Mouse (Mus musculus): Measurements from ENCODE around the gene Ipo11. TPM values are rescaled to one million over a fixed set of nuclear protein-coding genes. Genes with fewer than 3 reads are reported as not detected.

Gene Ipo11
- polyA plus RNA-seq, 1 experiment from 2014 or later, result 61.5 TPM

- H3K27ac ChIP-seq (ENCODE audit: low read length), result no peak overlapping the region
- no peak for ATAC-seq (replicated peaks; ENCODE audit: extremely low read depth, insufficient read depth, low FRiP score)
- H3K4me2 ChIP-seq (ENCODE audit: low read depth, low read length), result no peak overlapping the region
- H3K9me3 ChIP-seq (replicated peaks; ENCODE audit: control insufficient read depth, low read length), result no peaks in the 10 kb centered on the region
- 85% methylated on average over 4 of the region's 4 CpGs for WGBS
- H3K4me1 ChIP-seq (ENCODE audit: control insufficient read depth, insufficient read depth, low read length), result no peaks in the 10 kb centered on the region
- peaks cover 9% of the 10 kb centered on the region for H3K36me3 ChIP-seq (ENCODE audit: control insufficient read depth, insufficient read depth)
- H3K4me3 ChIP-seq (ENCODE audit: low read length), result no peak overlapping the region
- no peaks in the 10 kb centered on the region for H3K27me3 ChIP-seq (ENCODE audit: control insufficient read depth, insufficient read depth, low read length)
- H3K9ac ChIP-seq (ENCODE audit: low read length), result no peak overlapping the region
These were observed 52.5 kb downstream of the Ipo11 start for GRCm38 (mm10) chr13:106884249-106884648.

- 78% methylated on average over 1 of the region's 1 CpGs for WGBS
- Histone ChIP-seq H3K27me3 (ENCODE audit: control insufficient read depth, insufficient read depth, low read length) (no peaks in the 10 kb centered on the region), H3K4me2 (ENCODE audit: low read depth, low read length) (no peak overlapping the region), H3K4me1 (ENCODE audit: control insufficient read depth, insufficient read depth, low read length) (no peaks in the 10 kb centered on the region), H3K9me3 (replicated peaks; ENCODE audit: control insufficient read depth, low read length) (no peaks in the 10 kb centered on the region), H3K36me3 (ENCODE audit: control insufficient read depth, insufficient read depth) (peaks cover 3% of the 10 kb centered on the region), H3K4me3 (ENCODE audit: low read length) (no peak overlapping the region), H3K9ac (ENCODE audit: low read length) (no peak overlapping the region), H3K27ac (ENCODE audit: low read length) (no peak overlapping the region)
- ATAC-seq (replicated peaks; ENCODE audit: extremely low read depth, insufficient read depth, low FRiP score), result no peak
These were observed 60.5 kb downstream of the Ipo11 start for GRCm38 (mm10) chr13:106876278-106876677.

DNA sequence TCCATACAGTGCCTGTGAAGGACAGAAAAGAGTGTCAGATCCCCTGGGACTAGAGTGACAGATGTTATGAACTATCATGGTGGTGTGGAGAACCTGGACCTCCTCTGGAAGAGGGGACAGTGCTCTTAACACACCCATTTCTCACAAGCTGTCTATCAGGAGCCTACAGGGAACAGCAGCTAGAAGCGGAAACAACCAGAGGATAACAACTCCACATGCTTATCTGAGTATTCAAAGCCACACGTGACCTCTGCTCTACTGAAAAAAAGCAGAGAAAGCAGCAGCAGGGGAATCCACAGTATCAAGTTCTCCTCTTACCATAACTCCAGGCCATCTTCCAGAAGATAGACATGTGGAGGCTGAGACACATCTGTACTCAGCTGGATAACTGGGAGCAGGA is 71.2 kb downstream of the Ipo11 start:
- WGBS, result 43% methylated on average over 2 of the region's 2 CpGs
- no peaks in the 10 kb centered on the region for H3K27me3 ChIP-seq (ENCODE audit: control insufficient read depth, insufficient read depth, low read length)
- peaks cover 4% of the 10 kb centered on the region; the same call in 1 of the 2 replicates for H3K9me3 ChIP-seq (replicated peaks; ENCODE audit: control insufficient read depth, low read length)
- no peak overlapping the region for H3K4me2 ChIP-seq (ENCODE audit: low read depth, low read length)
- H3K9ac ChIP-seq (ENCODE audit: low read length), result no peak overlapping the region
- no peak for ATAC-seq (replicated peaks; ENCODE audit: extremely low read depth, insufficient read depth, low FRiP score)
- H3K4me1 ChIP-seq (ENCODE audit: control insufficient read depth, insufficient read depth, low read length), result no peaks in the 10 kb centered on the region
- no peak overlapping the region for H3K4me3 ChIP-seq (ENCODE audit: low read length)
- H3K27ac ChIP-seq (ENCODE audit: low read length), result no peak overlapping the region
- H3K36me3 ChIP-seq (ENCODE audit: control insufficient read depth, insufficient read depth), result peaks cover 15% of the 10 kb centered on the region

- no peaks in the 10 kb centered on the region for H3K4me1 ChIP-seq (ENCODE audit: control insufficient read depth, insufficient read depth, low read length)
- H3K36me3 ChIP-seq (ENCODE audit: control insufficient read depth, insufficient read depth), result peaks cover 14% of the 10 kb centered on the region
- no peak overlapping the region for H3K27ac ChIP-seq (ENCODE audit: low read length)
- no peaks in the 10 kb centered on the region for H3K27me3 ChIP-seq (ENCODE audit: control insufficient read depth, insufficient read depth, low read length)
- no peak overlapping the region for H3K4me3 ChIP-seq (ENCODE audit: low read length)
- no peak overlapping the region for H3K4me2 ChIP-seq (ENCODE audit: low read depth, low read length)
- ATAC-seq (replicated peaks; ENCODE audit: extremely low read depth, insufficient read depth, low FRiP score), result no peak
- no peaks in the 10 kb centered on the region for H3K9me3 ChIP-seq (replicated peaks; ENCODE audit: control insufficient read depth, low read length)
- H3K9ac ChIP-seq (ENCODE audit: low read length), result no peak overlapping the region
- WGBS, result 88% methylated on average over 5 of the region's 5 CpGs
These were observed 78.0 kb downstream of the Ipo11 start for GRCm38 (mm10) chr13:106858779-106859178.

GRCm38 (mm10) chr13:106856556-106856955 is 80.2 kb downstream of the Ipo11 start:
- Histone ChIP-seq H3K36me3 (ENCODE audit: control insufficient read depth, insufficient read depth) (peaks cover 11% of the 10 kb centered on the region), H3K4me3 (ENCODE audit: low read length) (no peak overlapping the region), H3K9me3 (replicated peaks; ENCODE audit: control insufficient read depth, low read length) (no peaks in the 10 kb centered on the region), H3K9ac (ENCODE audit: low read length) (no peak overlapping the region), H3K4me1 (ENCODE audit: control insufficient read depth, insufficient read depth, low read length) (no peaks in the 10 kb centered on the region), H3K4me2 (ENCODE audit: low read depth, low read length) (no peak overlapping the region), H3K27me3 (ENCODE audit: control insufficient read depth, insufficient read depth, low read length) (no peaks in the 10 kb centered on the region), H3K27ac (ENCODE audit: low read length) (no peak overlapping the region)
- ATAC-seq (replicated peaks; ENCODE audit: extremely low read depth, insufficient read depth, low FRiP score), result no peak
- 99% methylated on average over 3 of the region's 3 CpGs for WGBS

DNA sequence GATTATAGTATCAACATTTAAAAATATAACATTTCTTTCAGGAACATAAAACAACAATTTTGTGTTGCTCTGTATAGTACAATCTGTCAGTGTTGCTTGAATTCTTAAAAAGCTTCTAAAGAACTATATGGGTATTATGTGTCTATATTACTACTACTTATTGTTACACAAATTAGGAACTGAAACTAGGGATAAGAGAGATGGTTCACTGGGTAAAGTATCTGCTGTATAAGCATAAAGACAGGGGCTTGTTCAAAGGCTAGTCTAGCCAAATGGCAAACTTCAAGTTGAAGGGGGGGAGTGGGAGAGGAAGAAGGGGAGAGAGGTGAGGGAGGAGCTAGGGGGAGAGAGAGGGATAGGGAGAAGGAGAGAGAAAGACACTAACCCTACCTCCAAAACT is 89.2 kb downstream of the Ipo11 start:
- ATAC-seq (replicated peaks; ENCODE audit: extremely low read depth, insufficient read depth, low FRiP score), result no peak
- Histone ChIP-seq H3K9ac (ENCODE audit: low read length) (no peak overlapping the region), H3K36me3 (ENCODE audit: control insufficient read depth, insufficient read depth) (no peaks in the 10 kb centered on the region)

GRCm38 (mm10) chr13:106844928-106845327 is 91.8 kb downstream of the Ipo11 start:
- Histone ChIP-seq H3K27ac (ENCODE audit: low read length) (no peak overlapping the region), H3K9ac (ENCODE audit: low read length) (no peak overlapping the region), H3K36me3 (ENCODE audit: control insufficient read depth, insufficient read depth) (peaks cover 3% of the 10 kb centered on the region; the same call in 1 of the 2 replicates), H3K4me1 (ENCODE audit: control insufficient read depth, insufficient read depth, low read length) (peaks cover 5% of the 10 kb centered on the region; the same call in 1 of the 2 replicates), H3K4me2 (ENCODE audit: low read depth, low read length) (no peak overlapping the region), H3K9me3 (replicated peaks; ENCODE audit: control insufficient read depth, low read length) (no peaks in the 10 kb centered on the region), H3K4me3 (ENCODE audit: low read length) (no peak overlapping the region), H3K27me3 (ENCODE audit: control insufficient read depth, insufficient read depth, low read length) (no peaks in the 10 kb centered on the region)
- ATAC-seq (replicated peaks; ENCODE audit: extremely low read depth, insufficient read depth, low FRiP score), result no peak
- 22% methylated on average over 3 of the region's 3 CpGs for WGBS

More for the DNA sequence above, 89.2 kb downstream of the Ipo11 start:
- Histone ChIP-seq H3K4me3 (ENCODE audit: low read length) (no peak overlapping the region), H3K27me3 (ENCODE audit: control insufficient read depth, insufficient read depth, low read length) (no peaks in the 10 kb centered on the region), H3K4me2 (ENCODE audit: low read depth, low read length) (no peak overlapping the region), H3K9me3 (replicated peaks; ENCODE audit: control insufficient read depth, low read length) (no peaks in the 10 kb centered on the region), H3K27ac (ENCODE audit: low read length) (no peak overlapping the region), H3K4me1 (ENCODE audit: control insufficient read depth, insufficient read depth, low read length) (peaks cover 5% of the 10 kb centered on the region; the same call in 1 of the 2 replicates)

DNA sequence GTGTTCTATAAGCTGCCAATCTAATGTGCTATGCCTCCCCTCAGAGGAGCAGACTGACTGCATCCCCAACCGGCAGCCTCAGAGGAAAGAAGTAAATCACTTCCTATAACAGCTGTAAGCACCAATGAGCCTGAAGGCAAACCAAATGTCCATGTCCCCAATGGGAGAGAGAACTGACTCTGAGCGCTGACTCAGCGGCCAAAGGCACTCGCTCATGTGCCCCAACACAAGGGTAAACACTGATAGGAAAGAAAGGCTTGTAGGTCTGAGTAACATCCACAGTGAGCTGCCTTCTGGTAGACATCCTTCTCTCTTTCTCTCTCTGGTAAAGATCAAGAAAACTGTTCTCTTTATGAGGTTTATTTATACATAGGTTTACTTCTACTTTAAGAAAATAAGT is 94.2 kb downstream of the Ipo11 start:
- H3K27me3 ChIP-seq (ENCODE audit: control insufficient read depth, insufficient read depth, low read length), result no peaks in the 10 kb centered on the region
- H3K4me2 ChIP-seq (ENCODE audit: low read depth, low read length), result no peak overlapping the region
- ATAC-seq (replicated peaks; ENCODE audit: extremely low read depth, insufficient read depth, low FRiP score), result no peak
- no peak overlapping the region for H3K9ac ChIP-seq (ENCODE audit: low read length)
- no peak overlapping the region for H3K27ac ChIP-seq (ENCODE audit: low read length)
- no peaks in the 10 kb centered on the region for H3K9me3 ChIP-seq (replicated peaks; ENCODE audit: control insufficient read depth, low read length)
- no peak overlapping the region for H3K4me3 ChIP-seq (ENCODE audit: low read length)
- peaks cover 6% of the 10 kb centered on the region; the same call in 1 of the 2 replicates for H3K36me3 ChIP-seq (ENCODE audit: control insufficient read depth, insufficient read depth)
- 73% methylated on average over 4 of the region's 4 CpGs for WGBS
- peaks cover 5% of the 10 kb centered on the region; the same call in 1 of the 2 replicates for H3K4me1 ChIP-seq (ENCODE audit: control insufficient read depth, insufficient read depth, low read length)

DNA sequence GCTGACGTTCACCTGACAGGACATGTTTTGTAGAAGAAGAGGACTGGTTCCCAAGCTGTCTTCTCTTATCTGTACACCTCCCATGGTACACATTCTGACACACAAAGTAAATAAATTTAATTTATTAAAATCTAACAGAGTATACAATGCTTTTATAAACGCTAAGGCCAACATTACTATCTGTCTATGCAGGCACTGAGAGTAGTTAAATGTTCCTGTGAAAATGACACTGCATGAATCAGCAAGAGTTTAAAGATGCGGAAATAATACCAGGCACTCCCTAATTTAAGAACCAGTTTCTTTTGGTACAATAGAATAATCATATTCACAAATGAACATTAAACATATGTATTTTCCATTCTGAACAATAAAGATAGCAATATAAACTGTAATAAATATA is 98.0 kb downstream of the Ipo11 start:
- no peaks in the 10 kb centered on the region for H3K9me3 ChIP-seq (replicated peaks; ENCODE audit: control insufficient read depth, low read length)
- H3K4me1 ChIP-seq (ENCODE audit: control insufficient read depth, insufficient read depth, low read length), result no peaks in the 10 kb centered on the region
- whole genome bisulfite sequencing, result 85% methylated on average over 3 of the region's 3 CpGs

More for the DNA sequence above, 98.0 kb downstream of the Ipo11 start:
- H3K9ac ChIP-seq (ENCODE audit: low read length), result no peak overlapping the region
- no peaks in the 10 kb centered on the region for H3K27me3 ChIP-seq (ENCODE audit: control insufficient read depth, insufficient read depth, low read length)
- H3K27ac ChIP-seq (ENCODE audit: low read length), result no peak overlapping the region
- H3K36me3 ChIP-seq (ENCODE audit: control insufficient read depth, insufficient read depth), result peaks cover 6% of the 10 kb centered on the region; the same call in 1 of the 2 replicates
- no peak for ATAC-seq (replicated peaks; ENCODE audit: extremely low read depth, insufficient read depth, low FRiP score)
- no peak overlapping the region for H3K4me2 ChIP-seq (ENCODE audit: low read depth, low read length)
- no peak overlapping the region for H3K4me3 ChIP-seq (ENCODE audit: low read length)
